Mouse (Mus musculus): Measurements from ENCODE around the gene Ube2j2.

DNA sequence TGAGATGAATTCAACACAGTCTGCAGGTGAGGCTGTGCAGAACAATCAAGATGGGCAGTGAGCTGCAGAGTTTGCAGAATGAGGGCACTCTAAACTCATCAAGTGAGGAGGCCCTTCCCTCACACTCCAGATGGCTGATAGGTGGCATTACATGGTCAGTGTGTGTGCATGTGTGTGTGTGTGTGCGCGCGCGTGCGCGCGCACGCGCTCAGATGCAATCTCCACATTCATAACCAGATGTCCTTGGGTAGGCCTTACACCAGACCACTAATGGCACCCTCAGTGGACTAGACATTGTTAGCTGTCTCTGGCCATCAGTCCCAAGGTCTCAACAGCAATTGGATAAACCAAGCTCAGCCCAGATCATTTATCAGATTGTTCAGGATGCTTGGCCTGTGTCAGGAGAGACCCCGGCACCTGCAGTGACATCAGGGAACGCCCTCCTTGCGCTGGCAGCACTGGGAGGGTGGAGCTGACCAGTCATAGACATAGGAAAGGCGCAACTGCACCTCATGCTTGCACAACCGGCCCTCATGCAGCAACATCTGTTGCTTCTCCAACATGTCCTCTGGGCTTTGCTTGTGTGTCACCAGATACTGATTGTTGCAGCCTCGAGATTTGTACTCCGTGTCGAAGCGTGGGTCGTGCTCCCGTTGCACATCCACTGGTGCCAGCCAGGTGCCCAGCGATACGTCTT is 47.7 kb downstream of the Ube2j2 start:
- TF ChIP-seq POLR2A (IDR thresholded peaks at IDR 0.05; ENCODE audit: control insufficient read depth, low read depth, low read length) (no peak), CTCF (IDR thresholded peaks at IDR 0.05; ENCODE audit: control insufficient read depth, insufficient read depth, insufficient replicate concordance, low read depth, low read length) (no peak)

Data from testis, adult 2 months (tissue).